Mouse (Mus musculus) heart, adult 10 weeks (tissue): Measurements from ENCODE around the gene D5Ertd579e. TPM values are rescaled to one million over a fixed set of nuclear protein-coding genes. Genes with fewer than 3 reads are reported as not detected.

Experiments used
- polyA plus RNA-seq: library from polyadenylated mRNA; stranded (reverse); fragments of 350-450 nt; fragmentation: Illumina TruSeq; extraction: RNeasy Lipid Tissue Mini Kit (QIAGEN cat#74804); gene quantifications from one replicate; pipeline ENCODE4 v1.2.3, GENCODE M21; 2014; ENCODE audit warnings: low read depth, low replicate concordance

Gene D5Ertd579e
- polyA plus RNA-seq = 67.6 TPM

DNA sequence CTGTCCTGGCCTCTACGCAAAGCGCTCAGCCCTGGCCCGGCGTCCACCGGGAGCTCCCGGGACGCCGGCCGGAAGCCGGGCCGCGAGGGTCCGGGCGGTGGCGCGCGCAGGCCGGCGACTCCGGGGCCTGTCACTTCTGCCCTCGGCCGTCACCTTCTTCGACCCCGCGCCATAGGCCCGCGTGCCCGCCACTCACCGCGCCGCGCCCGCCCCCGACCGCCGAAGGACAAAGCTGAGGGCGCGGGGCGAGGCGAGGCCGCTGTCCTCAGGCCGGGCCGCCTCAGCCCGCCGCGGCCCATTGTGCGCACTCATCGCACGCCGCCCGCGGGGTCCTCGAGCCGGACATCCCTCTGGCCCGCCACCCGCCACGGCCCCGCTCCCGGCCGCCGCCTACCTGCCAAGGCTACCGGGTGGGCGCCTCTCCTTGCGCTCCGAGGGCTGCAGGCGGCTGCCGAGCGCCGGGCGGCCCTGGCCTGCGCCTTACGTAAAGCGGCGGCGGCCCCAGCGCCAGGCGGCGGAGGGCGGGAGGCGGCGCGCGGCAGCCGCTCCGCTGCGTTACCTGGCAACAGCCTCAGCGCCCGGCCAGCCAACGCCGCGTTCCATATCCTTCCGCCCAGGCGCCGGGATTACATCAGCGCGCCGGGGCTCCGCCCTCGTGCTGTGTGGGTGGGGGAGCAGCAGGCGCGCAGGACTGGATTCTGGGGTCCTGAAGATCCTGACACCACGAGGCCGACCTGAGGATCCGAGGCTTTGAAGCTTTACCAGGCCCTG is at the start of gene D5Ertd579e:
D5Ertd579e (minus strand) TSS at position 564 of the 771 bp plus-strand sequence.

DNA sequence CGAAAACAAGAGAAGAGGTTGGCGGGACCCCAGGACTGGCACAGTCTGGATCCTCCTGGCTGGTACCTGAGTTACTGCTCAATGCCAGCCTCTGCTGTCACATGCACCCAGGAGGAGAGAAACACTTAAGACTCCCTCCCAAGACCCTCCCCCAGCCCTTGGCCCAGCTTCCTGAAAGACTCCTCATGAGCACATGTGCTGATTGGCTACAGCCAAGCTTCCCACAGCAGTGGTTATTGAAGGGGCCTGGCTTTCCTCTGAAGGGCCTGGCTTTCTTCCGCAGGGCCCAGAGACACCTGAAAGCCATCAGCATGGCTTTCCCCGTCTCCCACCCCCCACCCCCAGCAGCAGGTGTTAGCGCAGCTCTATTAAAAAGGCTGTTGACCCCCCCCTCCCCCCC is 102.6 kb downstream of the D5Ertd579e start, which contains the start of gene Tbc1d14:
Tbc1d14 (minus strand) TSS at position 101 of the 400 bp plus-strand sequence.

Other genes starting within 250 kb of the D5Ertd579e start
- gene Grpel1, start 231.0 kb downstream of the D5Ertd579e start, polyA plus RNA-seq = 52.6 TPM
- 12.5 TPM for gene Tada2b, start 211.7 kb downstream of the D5Ertd579e start, polyA plus RNA-seq
- 0.26 TPM for gene Ccdc96, start 211.4 kb downstream of the D5Ertd579e start, polyA plus RNA-seq
- gene Tbc1d14, start 102.7 kb downstream of the D5Ertd579e start, polyA plus RNA-seq = 11.7 TPM
- 10.1 TPM for gene Bloc1s4, start 52.6 kb upstream of the D5Ertd579e start, polyA plus RNA-seq
- gene Mrfap1, start 100.7 kb upstream of the D5Ertd579e start, polyA plus RNA-seq = 255 TPM
- 11.8 TPM for gene Man2b2, start 134.6 kb upstream of the D5Ertd579e start, polyA plus RNA-seq
- not detected for gene Ppp2r2c, start 172.5 kb upstream of the D5Ertd579e start, polyA plus RNA-seq